Mouse (Mus musculus) kidney, embryonic 14.5 days (tissue): ENCODE measurements around the gene Apc2. TPM values are rescaled to one million over a fixed set of nuclear protein-coding genes. Genes with fewer than 3 reads are reported as not detected.
A peak's percentile ranks its signal among the peaks of the same experiment; 100 is the strongest.

ENCODE experiments used
- ATAC-seq: fragments of 200-750 bp; cut with Nextera tagmentation; 2 replicates; pipeline ENCODE4 v1.8.0; 2017; ENCODE audit warnings: moderate number of reproducible peaks, mild to moderate bottlenecking, moderate TSS enrichment, moderate library complexity; ENCODE audit not compliant: low FRiP score, low TSS enrichment
- H3K27ac ChIP-seq: fragments of 300-500 bp; sonication (generic); 2 replicates; pipeline ENCODE4 v1.5.1; 2014; ENCODE audit warnings: low read depth, mild to moderate bottlenecking, low read length, moderate library complexity, mixed read lengths
- H3K27me3 ChIP-seq: fragments of 300-500 bp; sonication (generic); 2 replicates; pipeline ENCODE4 v1.6.1; 2014; ENCODE audit warnings: mild to moderate bottlenecking, low read length; ENCODE audit not compliant: control insufficient read depth, insufficient read depth
- H3K36me3 ChIP-seq: fragments of 300-500 bp; sonication (generic); 2 replicates; pipeline ENCODE4 v1.6.1; 2014; ENCODE audit warnings: low read length, mixed read lengths; ENCODE audit not compliant: control insufficient read depth, insufficient read depth
- H3K4me1 ChIP-seq: fragments of 300-500 bp; sonication (generic); 2 replicates; pipeline ENCODE4 v1.6.1; 2014; ENCODE audit warnings: low read length, mixed read lengths; ENCODE audit not compliant: control insufficient read depth, insufficient read depth
- H3K4me2 ChIP-seq: fragments of 300-500 bp; sonication (generic); replicated peaks from 2 replicates; pipeline ENCODE4 v1.6.1; 2014; ENCODE audit warnings: low read depth, mild to moderate bottlenecking, low read length
- H3K4me3 ChIP-seq: fragments of 300-500 bp; sonication (generic); 2 replicates; pipeline ENCODE4 v1.5.1; 2014; ENCODE audit warnings: mild to moderate bottlenecking, low read length
- H3K9ac ChIP-seq: fragments of 300-500 bp; sonication (generic); 2 replicates; pipeline ENCODE4 v1.6.1; 2014; ENCODE audit warnings: low read depth, mild to moderate bottlenecking, low read length, moderate library complexity
- H3K9me3 ChIP-seq: fragments of 300-500 bp; sonication (generic); 2 replicates; pipeline ENCODE4 v1.6.1; 2016; ENCODE audit warnings: low read length; ENCODE audit not compliant: control insufficient read depth
- WGBS: fragments of 180-500 bp; shearing (Covaris S2); extraction: QIAGEN DNeasy Blood & Tissue Kit; methylation state at CpG from one replicate; pipeline ENCODE4 v1.1.7; 2014; 5-methylcytosine and 5-hydroxymethylcytosine counted together
- polyA plus RNA-seq: library from polyadenylated mRNA; unstranded; fragments of >200 nt; fragmentation: Nextera tagmentation; extraction: Ambion mirVana; gene quantifications from 2 replicates; pipeline ENCODE4 v1.2.1, GENCODE M21; 2014

Gene Apc2
- polyA plus RNA-seq, 1 experiment from 2014 or later: 1.0 TPM

DNA sequence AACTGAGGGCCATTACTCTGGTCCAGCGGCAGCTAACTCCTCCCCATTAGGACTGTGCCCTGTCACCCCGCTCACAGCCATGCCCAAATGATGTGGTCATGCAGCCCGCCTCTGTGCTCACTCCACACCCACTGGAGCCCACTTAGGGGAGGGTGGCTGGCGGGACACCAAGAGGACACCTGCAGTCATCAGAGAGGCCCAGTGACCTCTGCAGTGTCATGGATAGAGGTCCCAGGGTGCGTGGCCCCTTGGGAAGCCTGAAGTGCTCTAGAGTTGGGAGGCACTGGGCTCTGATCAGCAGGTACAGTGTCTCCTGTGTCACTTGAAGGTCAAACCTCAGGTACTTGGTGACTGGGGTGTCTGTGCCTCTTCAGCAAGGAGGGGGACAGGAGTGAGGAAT lies 1.0 kb downstream of the Apc2 start:
- Histone ChIP-seq H3K27me3 (peaks cover 44% of the 10 kb centered on the region), H3K4me1 (peaks cover 10% of the 10 kb centered on the region), H3K36me3 (peaks cover 17% of the 10 kb centered on the region), H3K9ac (no peak overlapping the region), H3K4me2 (no peak overlapping the region), H3K4me3 (no peak overlapping the region; the same call in 1 of the 2 replicates), H3K9me3 (no peaks in the 10 kb centered on the region), H3K27ac (no peak overlapping the region)
- 78% methylated on average over 5 of the region's 5 CpGs for WGBS
- ATAC-seq: no peak

DNA sequence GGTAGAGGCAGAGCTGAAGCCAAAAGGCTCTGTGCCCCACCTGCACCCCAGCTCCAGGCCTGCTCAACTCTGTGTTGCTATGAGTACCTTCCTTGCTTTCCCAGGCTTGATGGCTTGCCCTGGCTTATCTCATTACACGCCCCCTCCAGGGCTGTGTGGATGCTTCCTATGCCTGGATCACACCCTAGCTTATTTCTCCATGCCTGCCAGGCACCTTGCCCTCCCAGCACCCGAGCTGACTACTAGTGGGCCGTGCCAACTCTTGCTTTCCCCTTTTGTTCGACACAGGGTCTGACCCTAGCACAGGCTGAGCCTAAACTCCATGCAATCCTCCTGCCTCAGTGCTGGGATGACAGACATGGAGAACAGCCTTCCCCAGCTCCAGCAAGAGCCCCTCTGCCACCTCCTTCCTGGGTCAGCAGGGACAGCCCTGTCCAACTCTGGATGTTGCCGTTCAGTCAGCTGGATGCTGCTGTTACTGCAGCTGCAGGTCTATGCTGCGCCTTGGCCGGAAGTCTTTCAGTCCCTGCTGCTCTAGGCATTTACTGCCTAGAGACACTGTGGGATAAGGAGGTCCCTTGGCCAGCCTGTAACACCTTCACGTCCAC lies 1.9 kb downstream of the Apc2 start:
- ATAC-seq: no peak
- no peak overlapping the region for H3K4me2 ChIP-seq
- no peak overlapping the region for H3K4me3 ChIP-seq
- H3K9ac ChIP-seq: no peak overlapping the region
- 71% methylated on average over 8 of the region's 8 CpGs for WGBS
- no peaks in the 10 kb centered on the region for H3K9me3 ChIP-seq
- peaks cover 49% of the 10 kb centered on the region for H3K27me3 ChIP-seq
- peaks cover 17% of the 10 kb centered on the region for H3K36me3 ChIP-seq
- H3K4me1 ChIP-seq: peaks cover 17% of the 10 kb centered on the region
- H3K27ac ChIP-seq: no peak overlapping the region

DNA sequence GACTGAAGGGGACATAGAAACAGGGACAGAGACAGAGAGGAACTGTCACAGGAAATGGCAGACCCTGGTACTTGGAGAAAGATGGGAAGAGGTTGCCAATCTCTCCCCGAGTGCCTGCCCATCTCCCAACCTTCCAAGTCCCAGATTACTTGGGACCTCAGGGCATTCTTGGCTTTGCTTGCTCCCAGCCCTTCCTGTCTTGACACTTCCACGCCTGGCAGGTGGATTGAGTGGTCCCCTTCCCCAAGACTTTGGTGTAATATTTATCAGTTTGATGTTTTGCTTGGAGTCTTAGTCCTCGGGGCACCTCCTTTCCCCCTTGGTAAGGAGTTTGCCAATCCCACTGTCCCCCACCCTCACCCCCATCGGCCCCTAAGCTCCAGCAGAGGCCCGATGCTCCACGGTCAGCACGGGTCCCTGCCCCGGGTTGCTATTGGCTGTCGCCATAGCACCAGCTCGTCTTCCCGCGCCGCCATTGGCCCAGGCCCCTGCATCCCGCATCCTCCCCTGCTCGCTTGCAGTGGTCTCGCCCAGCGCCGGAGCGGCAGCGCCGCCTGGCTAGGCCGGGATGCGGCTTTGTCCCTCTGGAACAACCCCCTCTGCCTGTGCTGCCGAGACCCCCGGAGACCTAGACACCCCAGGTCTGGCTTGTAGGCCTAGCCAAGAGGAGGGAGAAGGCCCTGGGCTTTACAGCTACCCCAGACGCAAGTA lies 2.9 kb downstream of the Apc2 start:
- peak overlapping the region; percentile 42; the same call in 1 of the 2 replicates for H3K9ac ChIP-seq
- ATAC-seq: peak; percentile 38; the same call in 1 of the 2 replicates
- peaks cover 49% of the 10 kb centered on the region for H3K27me3 ChIP-seq
- H3K36me3 ChIP-seq: peaks cover 13% of the 10 kb centered on the region
- H3K4me2 ChIP-seq: peak overlapping the region; percentile 19; the same call in 1 of the 2 replicates
- peaks cover 13% of the 10 kb centered on the region for H3K4me1 ChIP-seq
- peak overlapping the region; percentile 12; the same call in 1 of the 2 replicates for H3K4me3 ChIP-seq
- H3K27ac ChIP-seq: no peak overlapping the region
- 5% methylated on average over 26 of the region's 26 CpGs for WGBS
- no peaks in the 10 kb centered on the region for H3K9me3 ChIP-seq

DNA sequence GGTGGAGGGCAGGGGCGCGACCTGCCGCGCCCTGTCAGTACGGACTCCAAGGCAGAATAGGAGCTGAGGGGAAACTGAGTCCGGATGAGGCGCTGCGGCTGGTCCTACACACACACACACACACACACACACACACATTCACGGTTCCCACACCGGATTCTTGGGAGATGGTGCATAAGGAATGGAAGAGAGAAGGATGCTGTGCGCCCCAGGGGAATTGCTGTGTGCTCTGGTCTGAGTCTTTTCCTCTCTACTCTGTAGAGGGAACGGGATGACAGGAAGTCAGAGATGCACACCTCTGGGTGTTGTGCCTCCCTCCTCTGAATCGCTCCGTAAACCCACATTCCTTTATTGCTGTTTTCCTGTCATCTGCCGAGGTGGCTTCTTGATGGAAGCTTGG lies 3.5 kb downstream of the Apc2 start:
- peaks cover 11% of the 10 kb centered on the region; the same call in 1 of the 2 replicates for H3K4me1 ChIP-seq
- peak overlapping the region; percentile 42; the same call in 1 of the 2 replicates for H3K9ac ChIP-seq
- H3K4me3 ChIP-seq: peak overlapping the region; percentile 12; the same call in 1 of the 2 replicates
- WGBS: 6% methylated on average over 14 of the region's 15 CpGs
- H3K9me3 ChIP-seq: no peaks in the 10 kb centered on the region
- H3K27me3 ChIP-seq: peaks cover 50% of the 10 kb centered on the region
- peak overlapping the region; percentile 19; the same call in 1 of the 2 replicates for H3K4me2 ChIP-seq
- H3K36me3 ChIP-seq: peaks cover 7% of the 10 kb centered on the region
- H3K27ac ChIP-seq: no peak overlapping the region
- no peak for ATAC-seq

DNA sequence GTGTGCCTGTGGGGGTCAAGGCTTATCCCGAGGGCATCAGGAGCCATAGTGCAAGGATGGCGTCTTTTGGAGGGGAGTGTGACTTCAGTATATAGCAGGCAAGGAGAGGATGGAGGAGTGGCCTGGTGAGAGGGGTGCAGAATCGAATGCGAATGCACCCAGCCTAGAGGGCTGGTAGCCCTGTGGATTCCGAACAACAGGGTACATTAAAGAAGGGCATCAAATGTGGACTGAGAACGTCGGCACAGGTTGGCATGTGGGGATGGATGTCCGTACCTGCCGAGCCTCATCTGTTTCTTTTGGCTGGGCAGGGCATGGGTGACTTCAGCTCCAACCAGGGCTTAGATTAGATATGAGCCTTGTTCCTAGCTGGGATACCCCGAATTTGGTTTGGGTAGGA lies 4.0 kb downstream of the Apc2 start:
- ATAC-seq: no peak
- H3K27me3 ChIP-seq: peaks cover 55% of the 10 kb centered on the region
- H3K36me3 ChIP-seq: peaks cover 2% of the 10 kb centered on the region
- no peak overlapping the region for H3K4me3 ChIP-seq
- no peaks in the 10 kb centered on the region for H3K9me3 ChIP-seq
- H3K9ac ChIP-seq: no peak overlapping the region
- no peak overlapping the region for H3K4me2 ChIP-seq
- WGBS: 51% methylated on average over 10 of the region's 10 CpGs
- peaks cover 11% of the 10 kb centered on the region; the same call in 1 of the 2 replicates for H3K4me1 ChIP-seq
- no peak overlapping the region for H3K27ac ChIP-seq

DNA sequence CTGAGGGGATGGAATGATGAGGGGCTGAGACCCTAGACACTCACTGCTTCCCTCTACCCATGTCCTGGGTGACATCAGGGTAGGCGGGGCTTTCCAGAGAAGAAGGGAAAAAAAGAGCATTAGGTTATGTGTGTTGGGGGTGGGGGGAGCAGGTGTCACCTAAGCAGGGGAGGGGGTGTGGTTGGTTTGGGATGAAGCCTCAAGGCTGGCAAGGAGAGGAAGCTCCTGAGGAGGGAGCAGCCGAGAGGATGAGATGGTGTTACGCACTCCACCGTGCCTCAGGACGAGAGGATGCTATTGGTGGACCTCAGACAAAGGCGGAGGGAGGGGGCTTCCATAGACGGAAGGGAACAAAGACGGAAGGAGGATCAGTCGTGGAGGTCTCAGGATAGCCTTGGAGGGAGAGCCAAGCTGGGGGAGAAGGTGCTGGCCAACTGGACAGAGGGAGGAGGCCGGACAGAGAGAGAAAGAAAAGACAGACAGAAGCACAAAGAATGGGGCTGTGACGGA lies 5.0 kb downstream of the Apc2 start:
- no peak for ATAC-seq
- H3K4me3 ChIP-seq: no peak overlapping the region
- no peak overlapping the region for H3K9ac ChIP-seq
- peaks cover 63% of the 10 kb centered on the region for H3K27me3 ChIP-seq
- H3K4me1 ChIP-seq: peaks cover 10% of the 10 kb centered on the region; the same call in 1 of the 2 replicates
- no peaks in the 10 kb centered on the region for H3K36me3 ChIP-seq
- no peak overlapping the region for H3K27ac ChIP-seq
- no peak overlapping the region for H3K4me2 ChIP-seq
- 22% methylated on average over 11 of the region's 11 CpGs for WGBS
- no peaks in the 10 kb centered on the region for H3K9me3 ChIP-seq

DNA sequence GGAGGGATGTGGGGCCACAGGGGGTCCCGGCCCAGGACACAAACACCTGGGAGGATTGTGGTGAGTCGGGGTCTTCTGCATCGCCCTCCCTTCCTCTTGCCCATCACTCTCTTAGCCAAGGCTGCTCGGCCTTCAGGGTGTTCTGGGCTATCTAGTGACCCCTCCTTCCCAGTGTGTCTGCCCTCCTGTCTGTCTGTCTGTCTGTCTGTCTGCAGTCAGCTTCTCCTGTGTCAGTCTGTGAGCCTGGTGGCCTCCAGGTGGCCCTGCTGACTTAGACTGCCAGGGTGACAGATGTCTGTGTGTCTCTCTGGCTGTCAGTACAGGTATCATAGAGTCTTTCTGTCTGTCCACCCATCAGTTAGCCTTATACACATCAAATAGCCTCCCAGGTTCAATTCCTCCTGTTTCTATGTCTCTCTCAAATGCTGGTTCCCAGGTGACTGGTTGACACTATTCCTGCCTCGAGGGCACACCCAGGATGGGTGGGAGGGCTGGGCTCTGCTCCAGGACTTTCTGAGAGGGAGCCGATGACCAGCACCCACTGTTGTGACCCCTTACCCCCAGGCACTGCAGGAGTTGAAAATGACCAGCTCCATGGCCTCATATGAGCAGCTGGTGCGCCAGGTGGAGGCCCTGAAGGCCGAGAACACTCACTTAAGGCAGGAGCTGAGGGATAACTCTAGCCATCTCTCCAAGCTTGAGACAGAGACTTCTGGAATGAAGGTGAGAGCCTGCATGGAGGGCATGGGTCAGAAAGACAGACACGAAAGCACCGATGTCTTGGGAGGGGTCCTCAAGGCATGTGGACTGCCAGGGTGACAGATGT lies 5.7 kb downstream of the Apc2 start:
- no peak for ATAC-seq
- H3K4me3 ChIP-seq: no peak overlapping the region
- no peaks in the 10 kb centered on the region for H3K9me3 ChIP-seq
- peaks cover 68% of the 10 kb centered on the region for H3K27me3 ChIP-seq
- no peak overlapping the region for H3K9ac ChIP-seq
- WGBS: 73% methylated on average over 10 of the region's 10 CpGs
- no peak overlapping the region; the same call in 1 of the 2 replicates for H3K4me2 ChIP-seq
- no peaks in the 10 kb centered on the region for H3K36me3 ChIP-seq
- H3K4me1 ChIP-seq: peaks cover 8% of the 10 kb centered on the region; the same call in 1 of the 2 replicates
- H3K27ac ChIP-seq: no peak overlapping the region

DNA sequence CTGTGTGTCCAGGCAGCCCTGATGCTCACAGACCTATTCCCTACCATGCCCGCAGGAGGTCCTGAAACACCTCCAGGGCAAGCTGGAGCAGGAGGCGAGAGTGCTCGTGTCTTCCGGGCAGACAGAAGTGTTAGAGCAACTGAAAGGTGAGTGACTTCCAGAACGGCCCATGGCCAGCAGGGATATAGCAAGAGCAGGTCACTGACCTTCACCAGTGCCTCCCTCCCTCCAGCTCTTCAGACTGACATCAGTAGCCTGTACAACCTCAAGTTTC lies 6.2 kb downstream of the Apc2 start:
- ATAC-seq: no peak
- H3K27me3 ChIP-seq: peaks cover 71% of the 10 kb centered on the region
- no peak overlapping the region for H3K9ac ChIP-seq
- no peaks in the 10 kb centered on the region for H3K9me3 ChIP-seq
- no peak overlapping the region for H3K27ac ChIP-seq
- no peak overlapping the region for H3K4me3 ChIP-seq
- WGBS: 53% methylated on average over 5 of the region's 5 CpGs
- H3K4me2 ChIP-seq: no peak overlapping the region; the same call in 1 of the 2 replicates
- peaks cover 8% of the 10 kb centered on the region; the same call in 1 of the 2 replicates for H3K4me1 ChIP-seq
- H3K36me3 ChIP-seq: no peaks in the 10 kb centered on the region
